Mouse (Mus musculus) MEL-GATA-1-ER (cell line): Measurements from ENCODE around the gene Pmvk.

Experiments
- DNase-seq: peaks from one replicate; pipeline ENCODE4 v3.0.0-alpha.2; 2012; ENCODE audit warnings: low read depth; ENCODE audit errors: extremely low read depth

The Pmvk gene

DNA sequence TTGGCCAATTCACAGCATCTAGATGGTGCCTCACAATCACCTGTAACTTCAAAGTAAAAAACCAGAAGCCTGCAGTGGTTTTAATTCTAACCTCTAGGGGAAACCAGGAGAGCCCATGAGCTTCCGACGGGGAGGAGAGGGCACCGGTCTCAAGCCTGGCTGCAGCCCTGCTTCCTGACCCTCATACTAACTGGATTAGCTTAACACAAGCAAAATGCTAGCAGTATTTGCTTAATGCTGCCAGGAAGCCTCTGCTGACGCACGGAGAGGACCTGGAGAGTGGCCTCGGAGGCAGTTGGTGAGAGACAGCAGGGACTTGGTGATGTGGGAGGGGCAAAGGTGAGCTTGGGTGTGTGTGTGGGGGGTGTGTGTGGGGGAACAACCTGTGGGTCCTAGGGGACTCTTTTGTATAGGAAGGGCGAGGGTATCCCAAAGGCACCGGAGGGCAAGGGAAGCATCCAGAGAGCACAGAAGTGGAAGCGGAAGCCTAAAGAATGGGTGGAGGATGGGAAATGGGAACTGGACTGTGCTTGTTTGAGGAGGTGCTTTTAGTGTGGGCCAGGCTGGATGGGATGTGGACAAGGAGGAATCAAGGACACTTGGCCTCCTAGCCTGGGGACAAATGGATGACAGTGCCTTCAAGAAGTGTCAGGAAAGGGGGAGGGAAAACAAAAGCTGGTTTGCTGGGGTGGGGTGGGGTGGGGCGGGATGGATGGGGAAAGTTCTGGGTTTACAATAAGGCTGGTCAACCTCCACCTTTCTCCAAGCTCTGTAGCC, at the start of gene Pmvk:
TSS of gene Pmvk (plus strand) at position 141 of the 777 bp plus-strand sequence.
- DNase-seq, result no peak

- DNase-seq, result no peak
Measured at GRCm38 (mm10) chr3:89406887-89407286, 47.5 kb upstream of the Pmvk start.

DNA sequence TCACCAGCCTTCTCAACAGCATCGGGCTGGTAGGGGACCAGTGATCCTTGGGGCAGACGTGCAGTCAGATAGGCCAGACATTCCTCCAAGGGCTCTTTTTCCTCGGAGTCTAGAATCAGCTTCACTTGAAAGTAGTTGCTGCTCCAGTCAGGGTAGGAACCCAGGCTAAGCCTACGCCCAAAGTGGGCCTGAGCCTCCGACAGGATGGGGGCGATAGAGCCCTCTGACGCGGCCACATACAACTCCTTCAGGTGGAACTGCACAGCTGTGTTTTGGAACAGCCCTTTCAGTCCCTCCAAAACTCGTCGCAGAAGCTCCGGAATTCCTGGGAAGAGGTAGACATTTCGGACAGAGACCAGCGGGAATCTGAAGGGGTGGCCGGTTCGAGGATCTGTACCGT, 45.9 kb upstream of the Pmvk start:
- DNase-seq, result no peak

GRCm38 (mm10) chr3:89409701-89410100, 44.6 kb upstream of the Pmvk start:
- no peak for DNase-seq

DNA sequence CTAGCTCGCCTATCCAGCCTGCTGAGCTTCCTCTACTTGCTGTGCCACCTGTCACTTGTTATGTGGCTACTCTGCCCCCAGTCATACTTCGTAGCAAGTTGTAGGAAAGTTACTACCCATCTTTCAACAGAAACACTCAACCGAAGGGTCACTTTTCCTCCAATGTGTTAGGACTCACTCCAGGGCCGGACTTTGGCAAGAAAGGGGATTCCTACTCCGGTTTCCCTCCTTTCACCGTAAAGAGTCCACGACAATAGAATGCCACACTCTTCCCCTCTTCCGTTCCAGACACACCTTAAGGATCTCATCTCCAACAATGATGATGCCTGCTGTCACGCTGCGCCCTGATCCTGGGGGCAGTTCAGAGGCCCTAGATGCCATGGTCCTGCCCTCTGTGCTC, 43.5 kb upstream of the Pmvk start:
- no peak for DNase-seq

DNA sequence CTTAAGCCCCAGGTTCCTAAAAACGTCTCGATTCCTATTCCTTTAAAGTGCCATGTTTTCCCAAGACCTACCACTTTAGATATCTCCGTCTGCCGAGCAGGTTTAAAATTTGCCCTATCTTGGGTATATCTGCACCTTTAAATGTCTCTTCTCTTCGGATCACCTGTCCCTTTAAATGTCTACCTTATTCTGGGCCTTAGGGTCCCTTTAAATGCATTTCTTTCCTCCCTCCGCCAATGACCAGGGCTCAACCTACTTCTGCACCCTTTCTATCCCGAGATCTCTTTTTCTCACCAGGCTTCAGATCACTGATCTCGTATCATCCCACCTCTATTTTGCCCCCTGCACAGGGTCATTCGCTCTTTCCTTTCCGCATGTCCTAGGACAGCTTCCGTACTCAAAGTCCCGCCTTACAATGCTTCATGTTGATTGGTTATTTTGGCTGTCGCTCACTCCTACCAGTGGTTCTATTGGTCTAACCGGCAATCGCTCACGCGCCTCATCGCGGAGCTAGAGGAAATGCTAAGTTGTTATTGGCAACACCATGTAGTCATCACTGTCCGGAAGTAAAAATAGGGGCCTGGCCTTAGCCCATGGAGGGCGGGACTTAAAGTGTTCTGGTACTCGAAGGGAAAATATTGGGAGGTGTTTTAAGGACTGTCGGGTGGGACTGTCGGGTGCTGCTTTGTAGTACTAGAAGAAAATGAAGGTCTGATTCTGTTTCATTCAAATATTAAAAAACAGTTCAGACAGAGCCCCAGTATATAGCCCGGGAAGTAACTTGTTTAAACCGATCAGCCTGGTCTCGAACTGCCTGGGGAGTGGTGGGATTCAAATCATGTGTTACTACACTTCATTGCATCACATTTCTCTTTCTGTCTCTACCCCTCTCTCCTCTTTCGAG, 42.6 kb upstream of the Pmvk start, which contains the start of gene Flad1:
TSS of gene Flad1 (minus strand) at position 381 of the 904 bp plus-strand sequence.
- DNase-seq, result peak; percentile 100

DNA sequence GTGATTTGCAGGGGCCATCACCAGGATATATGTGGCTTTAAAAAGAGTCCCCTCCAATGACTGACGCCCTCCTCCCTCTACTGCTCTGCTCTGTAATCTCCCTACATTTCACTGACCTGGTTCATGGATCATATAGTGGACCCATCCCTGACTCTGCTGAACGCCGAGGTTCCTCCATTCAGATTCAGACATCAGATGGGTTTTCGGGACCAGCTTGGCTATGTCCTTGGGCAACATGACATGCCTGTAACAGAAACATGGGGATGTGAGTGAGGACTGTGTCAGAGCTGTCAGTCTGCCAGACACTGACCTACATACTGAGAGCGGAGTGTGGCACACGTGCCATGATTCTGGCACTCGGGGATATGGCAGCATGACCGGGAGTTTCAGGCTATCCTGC, 38.2 kb upstream of the Pmvk start:
- DNase-seq, result no peak

DNA sequence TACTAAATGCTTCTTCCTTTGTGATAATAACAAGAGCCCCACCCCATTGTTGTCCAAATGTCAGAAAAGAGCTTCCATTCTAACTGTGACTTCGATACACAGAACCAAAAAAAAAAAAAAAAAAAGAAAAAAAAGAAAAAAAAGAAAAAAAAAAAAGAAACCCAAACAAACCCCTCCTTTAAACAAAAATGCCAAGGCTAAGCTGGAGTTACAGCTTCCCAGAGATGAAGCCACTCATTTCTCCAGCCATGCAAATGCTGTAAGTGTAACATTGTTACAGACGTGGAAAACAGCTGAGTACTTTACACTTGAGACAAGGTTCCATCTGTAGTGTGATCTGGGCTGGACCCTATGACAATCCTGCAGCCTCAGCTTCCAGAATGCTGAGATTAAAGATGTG, 37.2 kb upstream of the Pmvk start:
- no peak for DNase-seq

GRCm38 (mm10) chr3:89417840-89418169, 36.5 kb upstream of the Pmvk start:
- peak; percentile 78 for DNase-seq

DNA sequence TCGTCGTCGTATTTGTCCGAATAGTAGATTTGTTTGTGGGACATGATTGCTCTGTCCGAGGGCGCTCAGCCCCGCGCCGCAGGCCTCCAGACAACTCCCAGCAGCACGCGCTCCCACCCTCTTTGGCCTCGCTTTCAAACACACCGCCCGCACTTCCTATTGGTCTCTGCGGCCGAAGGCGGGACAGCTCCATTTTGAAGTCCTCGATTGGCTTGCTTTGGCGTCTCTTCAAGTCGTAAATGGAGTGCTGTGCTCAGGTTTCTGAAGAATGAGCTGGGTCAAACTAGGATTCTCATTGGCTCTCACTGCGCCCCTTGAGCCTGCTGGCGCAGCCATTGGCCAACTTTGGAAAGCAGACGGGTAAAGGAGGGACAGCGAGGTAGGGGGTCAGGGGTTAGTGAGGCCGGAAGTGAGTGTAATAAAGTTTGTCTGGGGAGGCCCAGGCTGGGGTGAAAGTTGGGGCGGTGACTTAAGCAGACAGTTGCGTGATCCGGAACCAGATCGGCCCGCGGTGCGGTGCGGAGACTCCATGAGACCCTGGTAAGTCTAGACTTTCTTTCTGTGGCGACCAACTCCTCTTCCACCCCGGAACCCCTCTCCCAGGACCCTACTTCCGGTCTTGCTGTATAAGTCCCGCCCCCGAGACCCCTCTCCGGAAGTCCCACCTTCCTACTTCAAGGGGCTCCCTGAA, 36.0 kb upstream of the Pmvk start, which contains the start of the genes Cks1b and Shc1:
TSS of gene Cks1b (minus strand) at position 214 of the 691 bp plus-strand sequence.
TSS of gene Shc1 (plus strand) at position 274 of the 691 bp plus-strand sequence.
- DNase-seq, result peak; percentile 100

DNA sequence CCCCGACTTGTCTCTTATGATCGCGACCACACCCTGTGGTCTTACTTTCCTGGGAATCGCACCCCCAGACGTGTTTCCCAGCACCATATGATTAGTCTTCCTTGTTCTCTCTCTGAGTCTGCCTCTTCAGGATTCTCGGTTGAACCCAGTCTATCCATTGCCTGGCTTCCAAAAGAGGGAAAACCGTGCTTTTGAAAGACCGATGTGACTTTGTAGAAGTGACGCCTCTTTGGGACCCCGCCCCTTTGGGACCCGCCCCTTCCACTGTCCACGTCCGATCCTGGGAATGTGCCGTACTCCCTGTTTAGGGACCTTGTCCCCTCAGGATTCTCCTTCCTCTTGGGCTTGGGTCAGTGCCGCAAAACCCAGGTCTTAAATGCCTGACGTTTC, 35.5 kb upstream of the Pmvk start:
- no peak for DNase-seq

- no peak for DNase-seq
Measured at GRCm38 (mm10) chr3:89419571-89419970, 34.8 kb upstream of the Pmvk start.

DNA sequence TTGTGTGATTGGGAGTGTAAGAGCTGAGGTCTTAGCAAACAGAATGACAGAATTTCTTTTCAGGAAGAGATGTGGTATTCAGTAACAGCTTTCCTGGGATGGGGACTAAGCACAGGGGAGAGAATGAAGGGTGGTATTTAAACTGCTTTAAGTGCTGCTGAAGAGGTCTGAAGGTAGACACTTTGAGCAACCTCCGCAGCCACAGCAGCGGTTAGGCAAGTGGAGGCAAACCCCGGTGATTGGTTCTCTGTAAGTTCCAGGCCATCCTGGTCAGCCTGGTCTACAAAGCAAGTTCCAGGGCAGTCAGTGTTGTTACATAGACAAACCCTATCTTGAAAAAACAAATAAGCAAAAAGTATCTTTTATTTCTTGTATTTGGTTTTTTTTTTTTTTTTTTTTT, 34.4 kb upstream of the Pmvk start:
- DNase-seq, result peak; percentile 20

DNA sequence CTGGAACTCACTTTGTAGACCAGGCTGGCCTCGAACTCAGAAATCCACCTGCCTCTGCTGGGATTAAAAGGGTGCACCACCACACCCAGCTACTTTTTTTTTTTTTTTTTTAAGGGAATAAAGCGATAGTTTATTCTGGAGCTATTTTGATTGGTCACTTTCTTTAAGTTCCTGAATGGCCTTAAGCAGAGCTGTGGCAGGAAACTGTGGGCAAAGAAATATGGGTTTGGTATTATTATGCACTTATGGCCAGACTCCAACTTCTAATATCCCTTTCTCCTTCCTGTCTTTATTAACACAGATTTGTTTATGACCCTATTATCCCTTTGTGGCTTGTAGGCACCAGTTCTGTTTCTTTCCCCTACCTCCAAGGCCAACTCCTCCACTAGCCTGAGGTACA, 33.9 kb upstream of the Pmvk start:
- no peak for DNase-seq

DNA sequence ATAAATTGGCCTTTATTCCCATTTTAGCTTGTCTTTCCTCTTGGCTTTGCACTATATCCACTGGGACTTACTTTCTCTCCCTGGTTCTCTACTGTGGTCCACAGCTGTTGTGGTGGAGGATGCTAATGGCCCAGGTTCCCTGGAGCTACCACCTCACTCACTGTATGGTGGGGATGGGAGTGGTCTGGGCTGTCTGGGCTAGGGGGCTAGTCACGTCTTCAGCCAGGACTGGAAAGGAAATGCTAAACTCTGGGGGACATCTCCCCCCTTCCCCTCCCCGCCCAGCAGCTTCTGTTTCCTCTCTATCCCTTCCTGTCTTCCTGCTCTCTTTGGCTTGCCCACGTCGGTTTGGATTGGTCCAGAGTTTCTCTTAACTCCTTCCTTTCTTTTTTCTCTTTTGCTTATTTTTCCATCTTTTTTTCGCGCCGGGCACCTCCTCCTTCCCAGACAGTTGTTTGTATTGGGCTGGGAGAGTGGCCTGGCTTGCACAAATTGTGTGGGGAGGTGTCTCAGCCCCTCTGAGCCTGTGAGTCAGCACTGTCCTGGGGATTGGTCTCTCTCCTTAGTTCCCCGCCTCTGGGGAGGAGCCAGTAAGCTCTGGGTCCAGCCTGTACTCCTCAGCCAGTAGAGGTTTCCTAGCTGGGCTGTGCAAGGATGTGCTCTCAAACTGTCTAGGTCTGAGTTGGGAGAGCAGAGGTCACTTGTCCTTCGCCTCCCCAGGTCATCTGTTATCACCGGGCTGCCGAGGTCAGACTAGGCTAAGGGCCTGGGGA, 33.2 kb upstream of the Pmvk start:
- peak; percentile 83 for DNase-seq

- DNase-seq, result no peak
Measured at GRCm38 (mm10) chr3:89421810-89422473, 32.4 kb upstream of the Pmvk start.

DNA sequence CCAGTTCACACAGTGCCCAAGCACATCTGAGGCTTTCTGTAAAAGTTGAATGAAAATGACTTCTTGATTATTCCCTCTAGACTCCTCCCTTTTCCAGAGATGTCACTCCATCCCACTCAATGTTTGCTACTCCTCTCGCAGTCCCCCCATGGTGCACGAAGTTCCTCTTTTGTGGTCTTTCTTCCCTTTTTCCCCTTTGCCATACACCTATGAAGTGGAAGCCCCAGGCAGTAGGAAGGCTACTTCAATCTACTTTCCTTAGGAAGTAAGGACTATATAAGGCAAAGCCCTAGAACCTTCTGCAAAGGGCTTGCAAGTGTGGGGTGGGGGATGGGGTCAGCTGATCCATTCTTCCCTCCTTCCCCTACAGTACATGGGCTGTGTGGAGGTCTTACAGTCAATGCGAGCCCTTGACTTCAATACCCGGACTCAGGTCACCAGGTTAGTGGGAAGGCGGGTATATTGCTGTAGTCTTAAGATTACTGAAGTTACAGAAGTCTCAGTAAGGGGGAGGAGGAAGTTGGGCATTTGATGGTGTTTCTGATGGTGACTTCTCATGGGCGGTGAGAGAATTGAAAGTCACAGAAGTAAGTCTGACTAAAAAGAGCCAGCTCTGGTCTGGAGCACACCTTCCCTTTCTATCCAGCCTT, 31.7 kb upstream of the Pmvk start:
- peak; percentile 74 for DNase-seq

- DNase-seq, result no peak
Measured at GRCm38 (mm10) chr3:89424416-89425140, 29.8 kb upstream of the Pmvk start.

DNA sequence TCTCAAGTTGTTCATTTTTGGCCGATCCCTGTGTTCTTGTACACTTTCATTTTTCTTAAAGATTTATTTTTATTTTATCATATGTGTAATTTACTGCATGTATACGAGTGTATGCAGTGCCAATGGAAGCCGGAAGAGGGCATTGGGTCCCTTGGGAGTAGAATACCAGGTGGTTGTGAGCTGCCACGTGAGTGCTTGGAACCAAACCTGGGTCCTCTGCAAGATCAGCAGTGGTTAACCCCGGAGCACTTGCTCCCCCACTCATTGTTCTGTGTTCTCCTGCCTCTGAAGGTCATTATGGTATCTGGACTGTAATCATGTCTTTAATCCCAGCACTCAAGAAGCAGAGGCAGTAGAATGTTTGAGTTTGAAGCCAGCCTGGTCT, 29.2 kb upstream of the Pmvk start:
- no peak for DNase-seq
